Mouse (Mus musculus): ENCODE measurements around the gene Hacl1. TPM values are rescaled to one million over a fixed set of nuclear protein-coding genes. Genes with fewer than 3 reads are reported as not detected.
A peak's percentile ranks its signal among the peaks of the same experiment; 100 is the strongest.

Hacl1 gene
- total RNA-seq, 1 experiment from 2014 or later, result 27.5 TPM

DNA sequence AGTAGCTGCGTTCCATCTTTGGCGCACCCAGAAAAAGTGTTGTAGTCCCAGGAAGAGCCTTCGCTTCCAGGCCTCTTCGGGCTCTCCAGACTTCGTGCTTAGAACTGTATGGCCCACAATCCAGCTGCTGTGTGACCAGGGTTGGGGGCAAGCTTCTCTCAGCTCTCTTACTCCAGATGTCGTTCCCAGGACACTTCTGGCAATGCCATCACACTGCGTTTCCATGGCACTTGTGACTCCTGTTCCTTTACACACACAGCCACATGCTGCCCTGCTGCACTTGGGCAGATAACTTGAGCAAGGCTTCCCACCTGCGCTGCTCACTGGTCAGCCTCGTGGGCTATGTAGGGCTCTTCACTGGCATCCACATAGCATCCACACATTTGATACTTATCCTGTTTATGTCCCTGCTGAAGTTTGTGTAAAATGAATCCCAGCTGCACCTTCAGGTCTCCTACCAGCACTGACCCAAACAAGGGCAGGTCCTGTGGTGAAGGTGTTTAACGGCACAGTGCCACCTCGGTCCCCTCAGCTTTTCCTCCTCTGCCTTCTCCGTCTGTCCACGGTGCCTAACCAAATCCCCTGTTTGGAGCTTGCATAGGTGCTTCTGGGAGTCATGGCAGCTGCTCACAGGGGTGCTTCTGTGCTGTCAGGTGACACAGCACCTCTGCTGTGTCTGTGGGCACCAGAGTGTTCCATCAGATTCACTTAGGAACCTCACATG lies 22.5 kb upstream of the Hacl1 start:
- no peak for ATAC-seq (replicated peaks; ENCODE audit: low read depth, poor library complexity, severe bottlenecking)

DNA sequence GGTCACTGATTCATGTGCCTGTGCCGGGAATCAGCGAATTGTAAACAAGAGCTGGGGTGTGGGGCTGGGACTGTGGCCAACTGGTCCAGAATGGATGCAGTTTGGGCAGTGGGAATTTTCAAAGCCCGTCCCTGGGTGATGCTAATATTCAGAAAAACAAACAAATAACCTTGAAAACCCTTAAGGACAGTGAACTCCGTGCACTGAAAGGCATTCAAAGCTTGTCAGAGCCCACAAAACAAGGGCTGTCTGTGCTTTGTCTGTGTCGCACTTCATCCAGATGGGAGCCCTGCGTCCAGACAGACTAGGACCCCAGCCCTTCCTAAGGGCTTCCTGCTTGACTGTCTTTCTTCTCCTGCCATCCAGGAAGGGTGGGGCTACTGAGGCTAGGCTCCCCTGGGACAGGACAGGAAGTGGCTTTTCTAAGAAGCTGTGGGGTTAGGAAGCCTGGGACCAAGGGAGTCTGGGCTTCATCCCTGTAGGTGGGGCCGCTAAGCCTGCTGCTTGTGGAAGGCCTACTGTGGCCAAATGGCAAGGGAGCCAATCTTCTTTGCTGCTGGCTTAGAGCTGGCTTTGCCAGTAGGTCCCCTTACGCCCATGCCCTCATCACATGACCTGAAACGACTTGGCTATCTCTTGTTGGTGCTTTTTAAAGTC lies 21.6 kb upstream of the Hacl1 start:
- ATAC-seq (replicated peaks; ENCODE audit: low read depth, poor library complexity, severe bottlenecking), result no peak

DNA sequence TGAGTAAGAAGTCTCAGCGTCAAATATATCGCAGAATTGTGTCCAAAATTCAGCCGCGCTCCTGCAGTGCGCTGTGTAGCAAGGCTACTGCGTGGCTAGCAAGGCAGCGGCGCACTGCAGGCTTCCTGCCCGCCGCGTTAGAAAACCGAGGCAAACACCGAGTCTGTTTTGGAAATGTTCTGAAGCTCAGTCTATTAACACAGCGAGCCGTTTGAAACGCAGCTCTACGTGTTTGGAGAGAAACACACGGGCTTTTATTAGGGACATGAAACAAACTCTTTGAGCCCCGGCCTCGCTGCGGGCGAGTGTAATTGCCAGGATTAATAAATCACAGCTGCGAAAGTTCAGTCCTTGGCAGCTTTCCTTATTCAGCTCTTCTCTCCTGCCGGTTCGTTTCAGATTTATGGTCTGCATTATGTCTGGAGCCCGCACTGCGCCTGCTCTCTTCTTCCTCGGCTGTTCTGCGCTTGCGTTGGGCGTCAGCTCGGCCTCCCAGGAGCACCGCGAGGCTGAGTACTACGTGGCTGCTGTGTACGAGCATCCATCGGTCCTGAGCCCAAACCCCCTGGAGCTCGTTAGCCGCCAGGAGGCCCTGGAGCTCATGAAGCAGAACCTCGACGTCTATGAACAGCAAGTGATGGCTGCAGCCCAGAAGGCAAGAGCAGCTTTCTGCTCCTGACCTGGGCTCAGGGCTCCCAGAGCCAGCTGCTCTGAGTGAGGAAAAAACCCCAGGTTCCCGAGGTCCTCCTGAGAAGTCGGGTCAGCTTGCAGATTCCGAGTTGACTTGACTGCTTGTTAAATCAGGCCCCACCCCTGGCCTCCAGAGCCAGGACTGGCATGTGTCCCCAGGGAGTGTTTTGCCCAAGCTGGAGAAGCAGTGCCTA lies 20.8 kb upstream of the Hacl1 start:
- peak; percentile 39 for ATAC-seq (replicated peaks; ENCODE audit: low read depth, poor library complexity, severe bottlenecking)

DNA sequence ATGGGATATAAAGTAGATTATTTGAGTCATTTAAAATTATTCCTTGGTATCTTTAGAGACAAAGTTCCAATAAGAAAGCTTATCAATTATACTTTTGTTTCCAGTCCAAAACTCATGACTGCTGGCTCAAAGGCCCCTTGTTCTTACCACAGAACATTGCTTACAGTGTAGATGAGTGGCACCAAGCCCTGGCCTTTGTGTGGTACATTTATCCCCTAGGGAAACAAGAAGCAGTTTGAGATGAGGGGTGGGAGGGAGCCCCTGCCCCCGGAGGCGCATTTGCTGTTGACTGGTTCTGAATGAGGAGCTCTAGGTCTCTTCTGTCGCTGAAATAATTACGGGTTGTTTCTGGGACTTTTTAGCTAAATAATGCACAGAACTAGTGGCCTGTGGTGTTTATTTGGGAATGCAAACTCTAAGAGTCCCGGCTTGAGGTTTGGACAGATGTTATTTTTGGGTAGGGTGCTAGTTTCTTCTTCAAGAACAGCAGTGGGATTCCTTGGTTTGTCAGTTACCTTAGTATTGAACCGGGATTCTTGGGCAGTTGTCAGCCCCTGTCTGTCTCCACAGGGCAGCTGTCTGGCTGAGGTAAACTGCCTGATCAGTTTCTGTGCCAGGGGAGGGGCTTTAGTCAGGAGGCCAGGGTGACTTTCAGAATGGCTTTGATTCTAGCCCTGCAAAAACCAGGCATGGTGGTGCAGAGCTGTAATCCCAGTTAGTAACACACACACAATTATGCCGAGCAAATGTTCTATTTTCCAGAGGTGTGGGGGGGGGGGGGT lies 19.4 kb upstream of the Hacl1 start:
- no peak for ATAC-seq (replicated peaks; ENCODE audit: low read depth, poor library complexity, severe bottlenecking)

DNA sequence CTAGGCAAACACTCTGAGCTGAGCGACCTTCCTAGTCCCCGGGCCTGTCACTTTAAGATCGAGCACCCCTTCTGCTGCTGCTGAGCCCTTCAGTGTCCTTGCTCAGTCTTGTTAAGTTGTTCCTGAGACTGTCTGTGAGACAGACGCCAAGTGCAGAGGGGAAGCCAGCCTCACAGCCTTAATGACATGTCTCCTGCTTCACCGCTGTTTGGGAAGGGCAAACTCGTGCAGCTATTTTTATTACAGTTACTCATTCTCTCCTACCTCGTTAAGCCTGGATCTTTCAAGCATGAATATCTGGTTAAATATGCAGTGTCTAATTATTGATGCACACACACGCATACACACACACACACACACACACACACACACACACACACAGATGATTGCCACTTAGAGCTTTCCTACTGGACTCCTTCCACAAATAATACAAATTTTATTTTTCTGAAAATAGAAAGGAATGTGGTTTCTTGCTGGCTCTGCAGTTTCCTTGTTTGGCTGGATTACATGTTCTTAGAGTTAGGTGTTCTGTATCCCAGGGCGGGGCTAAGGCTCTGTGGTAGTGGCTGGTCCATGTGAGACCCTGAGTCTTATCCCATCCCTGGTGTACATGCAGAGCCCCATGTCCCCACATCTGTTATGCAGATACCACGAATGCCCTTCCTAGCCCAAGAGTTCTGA lies 18.6 kb upstream of the Hacl1 start:
- ATAC-seq (replicated peaks; ENCODE audit: low read depth, poor library complexity, severe bottlenecking), result no peak

DNA sequence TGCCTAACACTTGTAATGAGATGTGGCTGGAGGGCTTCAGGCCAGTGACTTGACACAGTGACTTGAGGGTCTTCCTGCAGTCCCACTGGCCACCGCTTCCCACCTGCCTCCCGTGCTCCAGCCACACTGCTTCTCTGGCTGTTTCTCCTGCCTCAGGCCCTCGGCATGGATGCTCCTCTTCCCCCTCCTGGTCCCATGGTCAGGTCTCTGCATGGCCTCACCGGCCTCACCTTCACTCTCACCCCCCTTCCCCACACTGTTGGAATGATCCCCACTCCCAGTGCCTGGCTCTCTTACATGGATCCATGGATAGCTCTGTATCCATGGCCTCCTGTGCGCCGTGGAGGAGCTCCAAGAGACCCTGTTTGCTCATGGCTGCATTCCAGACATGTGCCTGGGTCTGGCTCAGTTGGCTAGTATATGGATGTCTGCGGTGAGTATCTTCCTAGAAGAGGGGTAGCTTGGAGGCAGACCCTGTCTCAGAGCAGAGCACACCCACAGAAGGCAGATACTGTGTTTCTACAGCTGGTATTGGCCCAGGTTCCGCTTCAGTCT lies 17.1 kb upstream of the Hacl1 start:
- no peak for ATAC-seq (replicated peaks; ENCODE audit: low read depth, poor library complexity, severe bottlenecking)

DNA sequence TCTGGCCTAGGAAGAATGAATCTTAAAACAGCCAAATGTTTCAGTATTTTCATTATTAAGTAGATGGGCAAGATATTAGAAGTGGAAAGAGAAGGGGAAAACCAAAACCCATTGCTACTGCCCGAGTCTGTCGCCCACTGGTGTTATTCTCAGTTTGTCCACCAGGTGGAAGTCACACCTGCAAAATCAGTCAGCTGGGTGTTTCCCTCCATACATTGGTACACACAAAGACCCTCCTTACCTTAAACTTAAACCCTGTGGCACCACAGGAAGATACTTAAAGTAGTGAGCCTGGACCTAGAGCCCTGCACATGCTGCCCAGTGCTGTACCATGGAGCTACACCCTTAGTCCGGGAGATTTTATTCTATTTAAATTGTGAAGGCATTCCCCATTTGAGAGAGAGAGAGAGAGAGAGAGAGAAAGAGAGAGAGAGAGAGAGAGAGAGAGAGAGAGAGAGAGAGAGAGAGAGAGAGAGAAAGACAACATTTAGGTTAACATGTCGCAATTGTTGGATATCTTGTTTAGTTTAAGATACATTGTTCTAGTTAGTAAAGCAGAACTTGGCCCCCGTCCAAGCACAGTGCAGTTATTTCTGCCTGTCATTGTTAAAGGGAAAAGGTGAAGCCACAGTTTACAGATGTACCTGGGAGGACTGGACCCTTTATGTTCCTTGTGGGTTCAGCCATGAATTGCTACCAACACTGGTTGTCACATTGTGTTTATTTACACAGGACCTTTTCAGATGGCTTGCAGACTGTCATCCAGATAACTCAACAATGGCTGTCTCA lies 16.0 kb upstream of the Hacl1 start:
- ATAC-seq (replicated peaks; ENCODE audit: low read depth, poor library complexity, severe bottlenecking), result peak; percentile 67

DNA sequence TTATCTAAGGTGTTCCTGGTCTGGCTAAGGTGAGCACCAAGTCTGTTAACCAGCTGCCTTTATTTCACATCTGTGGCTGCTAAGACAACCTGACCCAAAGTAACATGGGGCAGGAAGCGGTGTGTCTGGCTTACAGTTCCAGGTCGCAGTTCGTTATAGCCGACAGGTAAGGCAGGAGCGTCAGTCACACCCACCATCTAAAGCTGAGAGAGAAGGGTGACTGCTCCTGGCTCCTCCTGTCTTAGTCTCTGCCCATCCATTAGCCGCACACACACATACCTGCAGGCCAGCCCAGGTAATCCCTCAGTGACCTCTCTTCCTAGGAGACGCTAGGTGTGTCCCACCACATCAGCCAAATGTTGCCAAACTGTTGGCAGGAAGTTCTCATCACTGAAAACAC lies 15.3 kb upstream of the Hacl1 start:
- no peak for ATAC-seq (replicated peaks; ENCODE audit: low read depth, poor library complexity, severe bottlenecking)

DNA sequence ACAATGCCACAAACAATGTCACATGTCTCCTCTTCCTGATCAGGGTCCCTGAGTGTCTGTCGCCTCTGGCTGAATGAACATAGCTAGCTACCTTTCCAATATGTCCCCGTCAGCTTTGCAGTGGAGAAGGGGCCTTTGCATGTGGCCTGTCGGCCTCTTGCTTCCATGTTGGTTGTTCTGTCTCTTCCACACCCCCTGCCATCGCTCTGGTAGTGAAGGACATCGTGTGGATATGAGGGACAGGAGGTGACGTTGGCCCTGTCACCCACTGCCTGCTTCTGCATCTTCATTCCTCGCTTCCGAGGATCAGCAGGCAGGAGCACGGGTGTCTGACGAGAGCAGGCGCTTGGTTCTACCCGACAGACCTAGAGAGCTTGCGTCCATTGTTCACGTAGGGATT lies 14.3 kb upstream of the Hacl1 start:
- ATAC-seq (replicated peaks; ENCODE audit: low read depth, poor library complexity, severe bottlenecking), result no peak

DNA sequence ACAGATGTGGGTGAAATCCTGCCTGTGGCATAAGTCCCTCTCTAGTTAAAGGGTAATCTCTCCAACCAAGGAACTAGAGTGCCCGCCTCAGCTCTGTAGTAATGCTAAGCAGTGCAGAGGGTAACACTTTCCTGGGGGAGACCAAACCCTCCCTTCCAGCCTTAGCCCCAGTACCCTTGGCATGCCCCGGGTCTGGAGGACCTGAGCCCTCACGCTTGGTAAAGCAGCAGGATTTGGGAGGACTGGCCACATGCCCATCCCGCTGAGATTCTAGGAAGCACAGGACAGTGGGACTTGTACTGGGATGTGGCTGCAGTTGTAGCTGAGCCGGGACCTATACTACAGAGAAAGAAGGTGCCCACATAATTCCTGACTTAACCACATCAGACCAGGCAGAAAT lies 13.7 kb upstream of the Hacl1 start:
- no peak for ATAC-seq (replicated peaks; ENCODE audit: low read depth, poor library complexity, severe bottlenecking)

DNA sequence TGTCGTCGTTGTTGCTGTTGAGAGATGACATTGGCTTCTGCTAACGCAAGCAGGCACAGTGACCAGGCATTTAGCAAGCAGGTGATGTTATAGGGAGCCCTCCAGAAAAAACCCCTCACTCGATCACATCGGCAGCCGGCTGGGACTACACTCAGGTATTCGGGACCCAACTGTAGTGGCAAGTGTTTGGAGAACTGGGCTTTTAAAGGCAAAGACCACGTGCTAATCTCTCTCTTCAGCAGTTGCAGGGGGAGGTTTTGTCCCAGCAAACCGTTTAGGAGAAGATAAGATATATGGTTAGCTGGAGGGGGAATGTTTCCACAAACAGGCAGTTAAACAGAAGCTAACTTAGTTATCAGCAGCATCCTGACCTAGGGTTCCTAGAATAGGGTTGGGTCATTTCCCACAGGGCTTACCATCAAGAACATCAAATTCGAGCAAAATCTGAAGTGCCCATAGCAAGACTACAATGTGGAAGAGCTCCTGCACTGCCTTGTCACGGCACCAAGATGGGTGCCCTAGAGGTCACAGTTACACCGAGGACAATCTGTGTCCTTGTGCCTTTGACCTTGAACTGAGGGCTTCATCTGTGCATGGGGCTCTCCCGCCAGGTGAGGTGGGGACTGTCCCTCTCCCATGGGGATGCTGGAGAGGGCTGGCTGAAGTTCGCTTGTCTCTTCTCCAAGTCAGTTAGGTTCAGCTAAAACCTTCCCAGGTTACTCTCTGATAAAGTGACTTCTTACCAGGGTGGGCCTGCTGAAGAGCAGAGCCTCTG lies 12.2 kb upstream of the Hacl1 start:
- 0 out of 2 replicates have a peak, but pooled peaks have one; percentile 9 for ATAC-seq (replicated peaks; ENCODE audit: low read depth, poor library complexity, severe bottlenecking)

DNA sequence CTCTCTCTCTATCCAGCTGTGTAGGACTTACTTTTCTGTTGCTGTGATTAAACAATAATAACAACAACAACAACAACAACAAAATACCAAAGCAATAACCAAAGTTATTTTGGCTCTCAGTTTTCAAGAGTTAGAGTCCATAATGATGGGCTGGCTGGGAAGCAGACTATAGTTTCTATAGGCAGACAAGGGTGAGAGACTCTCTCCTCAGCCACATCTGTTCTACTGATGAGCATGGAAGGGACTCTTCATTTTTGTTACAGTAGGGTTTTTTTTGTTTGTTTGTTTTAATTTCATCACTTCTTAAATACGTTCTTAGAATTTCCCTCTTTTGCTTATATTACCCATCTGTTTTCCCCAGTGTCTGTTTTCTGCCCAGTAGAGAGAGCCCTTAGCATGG lies 11.5 kb upstream of the Hacl1 start:
- no peak for ATAC-seq (replicated peaks; ENCODE audit: low read depth, poor library complexity, severe bottlenecking)

DNA sequence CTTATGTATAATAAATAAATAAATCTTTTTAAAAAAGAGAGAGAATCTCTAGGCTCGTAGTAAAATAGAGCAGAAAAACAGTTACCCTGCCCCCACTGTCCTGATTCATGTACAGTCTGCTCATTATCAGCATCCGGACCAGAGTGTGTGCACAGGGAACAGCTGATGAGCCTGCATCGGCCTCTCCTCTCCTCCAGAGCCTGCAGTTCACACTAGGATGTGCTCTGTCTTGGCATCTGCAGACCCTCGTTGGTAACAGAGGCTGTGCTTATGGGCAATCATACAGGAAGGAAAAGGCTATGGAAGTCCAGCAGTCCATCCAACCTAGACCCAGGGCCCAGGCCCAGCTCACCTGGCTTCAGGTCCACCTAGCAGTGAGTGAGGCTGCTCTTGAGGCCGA lies 11.0 kb upstream of the Hacl1 start:
- no peak for ATAC-seq (replicated peaks; ENCODE audit: low read depth, poor library complexity, severe bottlenecking)

DNA sequence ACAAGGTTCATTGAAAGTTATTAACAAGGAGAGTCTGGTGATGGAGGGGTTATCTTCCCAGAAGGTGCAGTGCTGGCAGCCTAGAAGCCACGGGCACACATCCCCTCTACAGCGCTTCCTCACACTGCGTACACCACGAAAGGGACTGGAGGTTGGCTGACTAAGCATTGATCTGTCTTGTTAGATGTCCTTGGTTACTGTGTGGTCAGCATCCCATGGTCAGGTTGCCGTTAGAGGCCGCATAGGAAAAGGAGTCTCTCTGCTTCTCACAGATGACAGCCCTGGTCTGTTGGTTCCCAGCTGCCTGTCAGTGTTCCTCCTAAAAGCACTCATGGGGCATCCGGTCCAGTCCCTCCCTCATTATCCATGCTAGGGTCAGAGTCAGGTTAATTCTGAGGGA lies 10.1 kb upstream of the Hacl1 start:
- ATAC-seq (replicated peaks; ENCODE audit: low read depth, poor library complexity, severe bottlenecking), result 0 out of 2 replicates have a peak, but pooled peaks have one; percentile 33

DNA sequence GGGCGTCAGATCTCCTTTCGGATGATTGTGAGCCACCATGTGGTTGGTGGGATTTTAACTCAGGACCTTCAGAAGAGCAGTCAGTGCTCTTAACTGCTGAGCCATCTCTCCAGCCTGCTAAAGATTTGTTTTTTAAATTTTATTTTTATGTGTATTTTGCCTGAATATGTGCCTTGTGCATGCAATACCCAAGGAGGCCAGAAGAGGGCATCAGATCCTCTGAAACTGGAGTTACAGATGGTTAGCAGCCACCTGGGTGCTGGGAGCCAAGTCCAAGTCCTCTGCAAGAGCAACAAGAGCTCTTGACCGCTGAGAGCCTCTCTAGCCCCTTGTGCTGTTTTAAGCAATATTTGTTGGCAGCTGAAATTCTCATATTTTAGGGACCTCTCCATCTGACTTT lies 9.3 kb upstream of the Hacl1 start:
- ATAC-seq (replicated peaks; ENCODE audit: low read depth, poor library complexity, severe bottlenecking), result no peak

DNA sequence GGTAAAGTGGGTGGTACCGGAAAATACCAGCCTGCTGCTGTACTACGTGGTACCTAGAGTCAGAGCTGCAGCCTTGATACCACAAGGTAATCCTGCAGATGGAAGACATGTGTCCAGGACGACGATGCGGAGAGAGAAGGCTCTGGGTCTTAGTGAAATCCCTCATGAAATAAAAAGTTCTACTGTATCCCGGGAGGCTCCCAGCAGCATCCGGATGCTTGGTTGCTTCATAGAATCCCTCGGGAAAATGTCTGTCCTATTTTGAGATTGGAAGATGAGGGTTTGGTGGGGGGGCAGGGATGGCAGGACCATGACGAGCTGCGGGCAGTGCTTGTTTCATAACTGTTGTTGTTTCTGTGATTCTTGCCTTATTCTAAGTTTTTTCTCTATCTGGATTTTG lies 6.9 kb upstream of the Hacl1 start:
- no peak for ATAC-seq (replicated peaks; ENCODE audit: low read depth, poor library complexity, severe bottlenecking)

DNA sequence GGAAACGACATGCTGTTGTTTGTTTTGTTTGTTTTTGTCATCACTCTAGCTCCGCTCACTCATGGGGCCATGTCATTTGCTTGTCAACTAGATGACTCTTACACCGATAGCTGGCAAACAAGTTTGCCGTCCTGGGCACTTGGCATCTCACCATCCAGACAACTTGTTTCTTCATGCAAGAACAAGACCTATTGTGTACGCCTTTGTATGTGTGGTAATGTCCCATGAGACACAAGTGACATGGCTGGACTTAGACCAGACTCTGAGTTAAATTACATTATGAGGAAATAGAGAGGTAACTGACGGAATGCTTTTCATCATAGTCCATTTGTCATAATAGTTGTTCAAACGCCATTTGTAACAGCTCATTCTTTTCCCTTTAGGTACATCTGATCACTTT lies 4.8 kb upstream of the Hacl1 start:
- ATAC-seq (replicated peaks; ENCODE audit: low read depth, poor library complexity, severe bottlenecking), result no peak

Measured in common myeloid progenitor, adult 5-6 weeks (primary cell).